Mouse (Mus musculus): ENCODE data around the gene Macrod1. TPM values are rescaled to one million over a fixed set of nuclear protein-coding genes. Genes with fewer than 3 reads are reported as not detected.
"Not testable (repeated sequence)": the region's sequence is repeated elsewhere in the genome, so short reads cannot be mapped to it uniquely, and the experiment has no call there.

Macrod1 gene
- polyA plus RNA-seq, 1 experiment from 2014 or later = 4.4 TPM

GRCm38 (mm10) chr19:7073997-7074781 is 17.6 kb downstream of the Macrod1 start:
- peaks cover 93% of the 10 kb centered on the region for H3K27me3 ChIP-seq (ENCODE audit: low read depth, poor library complexity, severe bottlenecking)
- H3K4me3 ChIP-seq = no peak overlapping the region
- 43% methylated on average over 12 of the region's 12 CpGs for WGBS
- H3K9me3 ChIP-seq (replicated peaks) = no peaks in the 10 kb centered on the region
- no peak overlapping the region for H3K27ac ChIP-seq
- H3K36me3 ChIP-seq = no peaks in the 10 kb centered on the region
- H3K4me1 ChIP-seq = peaks cover 54% of the 10 kb centered on the region
- DNase-seq (ENCODE audit: low spot score) = no peak

GRCm38 (mm10) chr19:7075336-7075735 is 18.7 kb downstream of the Macrod1 start:
- H3K4me1 ChIP-seq = peaks cover 53% of the 10 kb centered on the region
- not testable (repeated sequence) for DNase-seq (ENCODE audit: low spot score); H3K4me3 ChIP-seq; H3K27ac ChIP-seq; H3K36me3 ChIP-seq; H3K9me3 ChIP-seq (replicated peaks)
- H3K27me3 ChIP-seq (ENCODE audit: low read depth, poor library complexity, severe bottlenecking) = peaks cover 94% of the 10 kb centered on the region
- 82% methylated on average over 11 of the region's 11 CpGs for WGBS

DNA sequence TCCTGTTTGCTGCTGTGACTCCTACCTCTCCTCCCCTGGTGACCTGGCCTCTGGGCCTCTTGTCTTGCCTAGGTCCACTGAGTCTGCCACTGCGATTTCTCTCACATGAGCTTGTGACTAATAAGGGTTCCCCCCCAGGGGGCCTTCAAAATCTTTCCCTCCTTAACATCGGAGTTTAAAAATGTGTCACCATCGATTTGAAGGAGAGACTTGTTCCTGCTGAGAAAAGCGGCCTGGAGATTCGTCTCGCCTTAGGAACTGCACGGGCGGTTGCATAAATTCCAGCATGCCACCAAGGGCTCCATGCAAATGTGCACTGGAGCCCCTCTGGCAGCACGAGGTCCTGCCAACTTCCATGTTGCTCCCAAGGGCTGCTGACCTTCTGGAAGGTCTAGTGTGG is 21.1 kb downstream of the Macrod1 start:
- DNase-seq (ENCODE audit: low spot score) = no peak
- H3K9me3 ChIP-seq (replicated peaks) = no peaks in the 10 kb centered on the region
- H3K4me3 ChIP-seq = no peak overlapping the region
- H3K36me3 ChIP-seq = no peaks in the 10 kb centered on the region
- WGBS = 74% methylated on average over 9 of the region's 9 CpGs
- H3K27me3 ChIP-seq (ENCODE audit: low read depth, poor library complexity, severe bottlenecking) = peaks cover 89% of the 10 kb centered on the region
- H3K4me1 ChIP-seq = peaks cover 39% of the 10 kb centered on the region
- H3K27ac ChIP-seq = no peak overlapping the region

- DNase-seq (ENCODE audit: low spot score) = no peak
- H3K27ac ChIP-seq = no peak overlapping the region
- peaks cover 37% of the 10 kb centered on the region for H3K4me1 ChIP-seq
- H3K4me3 ChIP-seq = no peak overlapping the region
- no peaks in the 10 kb centered on the region for H3K9me3 ChIP-seq (replicated peaks)
- H3K27me3 ChIP-seq (ENCODE audit: low read depth, poor library complexity, severe bottlenecking) = peaks cover 89% of the 10 kb centered on the region
- no peaks in the 10 kb centered on the region for H3K36me3 ChIP-seq
- WGBS = 85% methylated on average over 7 of the region's 7 CpGs
Observed at GRCm38 (mm10) chr19:7078271-7078670, 21.7 kb downstream of the Macrod1 start.

GRCm38 (mm10) chr19:7081516-7082266 is 25.1 kb downstream of the Macrod1 start:
- H3K36me3 ChIP-seq = no peaks in the 10 kb centered on the region
- DNase-seq (ENCODE audit: low spot score) = no peak
- H3K9me3 ChIP-seq (replicated peaks) = no peaks in the 10 kb centered on the region
- WGBS = 55% methylated on average over 7 of the region's 7 CpGs
- no peak overlapping the region for H3K4me3 ChIP-seq
- peaks cover 92% of the 10 kb centered on the region for H3K27me3 ChIP-seq (ENCODE audit: low read depth, poor library complexity, severe bottlenecking)
- peaks cover 45% of the 10 kb centered on the region for H3K4me1 ChIP-seq
- no peak overlapping the region for H3K27ac ChIP-seq

DNA sequence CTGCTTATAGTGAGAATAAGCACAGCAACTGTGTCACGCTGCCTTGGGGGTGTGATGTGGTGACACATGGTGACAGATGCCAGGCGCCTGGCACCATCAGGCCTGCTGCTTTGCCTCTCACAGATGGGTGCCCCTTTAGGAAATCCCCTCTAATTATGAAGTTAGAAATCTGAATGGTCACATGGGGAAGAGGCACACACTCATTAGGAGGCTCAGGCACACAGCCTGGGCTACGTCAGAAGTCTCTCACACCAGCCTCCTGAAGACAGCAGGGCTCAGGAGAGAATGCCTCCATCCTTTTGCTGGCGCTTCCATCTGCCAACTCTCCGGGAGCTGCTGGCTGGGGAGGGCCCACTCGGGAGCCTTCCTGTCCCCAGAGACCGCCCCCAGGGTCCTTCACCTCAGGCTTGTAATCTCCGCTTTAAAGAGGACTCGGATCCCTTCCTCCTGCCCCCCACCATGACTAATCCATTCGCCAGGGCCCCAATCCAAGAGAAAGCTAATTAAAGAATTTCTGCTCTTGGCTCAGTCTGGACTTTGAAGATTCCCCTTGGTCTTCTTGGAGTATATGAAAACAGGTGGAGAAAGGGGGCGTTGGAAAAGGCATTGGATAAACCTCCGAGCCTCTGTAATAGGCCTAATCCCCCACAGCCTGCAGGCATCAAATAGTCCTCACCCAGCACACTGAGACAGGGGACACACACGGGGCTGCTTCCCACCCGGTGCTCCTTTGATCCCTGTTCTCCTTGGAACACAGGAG is 26.6 kb downstream of the Macrod1 start:
- no peak for DNase-seq (ENCODE audit: low spot score)
- peaks cover 49% of the 10 kb centered on the region for H3K4me1 ChIP-seq
- no peak overlapping the region for H3K4me3 ChIP-seq
- peaks cover 92% of the 10 kb centered on the region for H3K27me3 ChIP-seq (ENCODE audit: low read depth, poor library complexity, severe bottlenecking)
- H3K9me3 ChIP-seq (replicated peaks) = no peaks in the 10 kb centered on the region
- H3K27ac ChIP-seq = no peak overlapping the region
- no peaks in the 10 kb centered on the region for H3K36me3 ChIP-seq
- 33% methylated on average over 14 of the region's 14 CpGs for WGBS

DNA sequence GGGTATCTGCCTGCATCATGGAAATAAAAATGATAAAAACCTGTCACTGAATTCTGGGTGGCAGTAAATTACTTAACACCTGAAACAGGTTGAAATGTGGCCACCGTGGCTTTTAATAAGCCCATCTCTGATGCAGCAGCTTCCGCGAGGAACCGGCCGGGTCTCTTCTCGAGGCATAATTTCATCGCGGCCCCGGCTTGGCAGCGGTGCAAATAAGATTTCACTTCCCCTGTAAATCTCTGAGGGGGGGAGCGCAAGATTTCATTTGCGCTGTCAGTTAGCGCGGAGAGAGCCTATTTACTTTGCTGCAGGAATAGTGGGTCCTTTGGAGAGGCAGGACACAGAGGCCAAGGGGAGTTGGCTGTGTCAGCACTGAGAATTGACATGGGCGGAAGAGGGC is 28.1 kb downstream of the Macrod1 start:
- Histone ChIP-seq H3K27me3 (ENCODE audit: low read depth, poor library complexity, severe bottlenecking) (peaks cover 92% of the 10 kb centered on the region), H3K9me3 (replicated peaks) (no peaks in the 10 kb centered on the region), H3K36me3 (no peaks in the 10 kb centered on the region), H3K4me3 (no peak overlapping the region), H3K4me1 (peaks cover 49% of the 10 kb centered on the region), H3K27ac (no peak overlapping the region)
- DNase-seq (ENCODE audit: low spot score) = no peak
- WGBS = 89% methylated on average over 15 of the region's 15 CpGs

GRCm38 (mm10) chr19:7088558-7088957 is 31.9 kb downstream of the Macrod1 start:
- 22% methylated on average over 9 of the region's 9 CpGs for WGBS
- H3K4me1 ChIP-seq = peaks cover 56% of the 10 kb centered on the region
- no peaks in the 10 kb centered on the region for H3K9me3 ChIP-seq (replicated peaks)
- H3K27ac ChIP-seq = 0 out of 2 replicates have a peak overlapping the region, but pooled peaks have one; percentile 10
- peaks cover 97% of the 10 kb centered on the region for H3K27me3 ChIP-seq (ENCODE audit: low read depth, poor library complexity, severe bottlenecking)
- DNase-seq (ENCODE audit: low spot score) = no peak
- no peak overlapping the region for H3K4me3 ChIP-seq
- no peaks in the 10 kb centered on the region for H3K36me3 ChIP-seq

GRCm38 (mm10) chr19:7089050-7089449 is 32.4 kb downstream of the Macrod1 start:
- Histone ChIP-seq H3K27ac (no peak overlapping the region), H3K9me3 (replicated peaks) (no peaks in the 10 kb centered on the region), H3K4me3 (no peak overlapping the region), H3K4me1 (peaks cover 52% of the 10 kb centered on the region), H3K36me3 (no peaks in the 10 kb centered on the region), H3K27me3 (ENCODE audit: low read depth, poor library complexity, severe bottlenecking) (peaks cover 97% of the 10 kb centered on the region)
- no peak for DNase-seq (ENCODE audit: low spot score)
- 72% methylated on average over 5 of the region's 5 CpGs for WGBS

DNA sequence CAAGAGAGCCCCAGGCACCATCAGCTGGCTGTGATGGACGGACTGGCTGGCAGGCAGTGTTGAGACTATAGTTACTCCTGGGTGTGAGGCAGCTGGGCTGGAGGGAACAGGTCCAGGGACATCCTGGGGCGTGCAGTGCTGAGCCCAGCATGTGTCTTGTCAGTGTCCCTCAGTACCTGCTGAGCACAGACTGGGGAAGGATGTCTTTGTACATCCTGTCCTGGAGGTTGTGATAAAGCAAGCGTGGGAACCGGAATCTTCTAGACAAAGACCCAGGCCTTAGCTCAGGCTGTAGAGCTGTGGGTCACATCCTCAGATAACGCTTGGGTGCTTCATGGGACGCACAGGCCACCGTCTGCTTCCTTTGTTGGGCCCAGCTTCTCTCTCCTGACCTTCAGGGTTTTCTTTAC is 33.2 kb downstream of the Macrod1 start:
- Histone ChIP-seq H3K4me3 (no peak overlapping the region), H3K4me1 (peaks cover 52% of the 10 kb centered on the region), H3K9me3 (replicated peaks) (no peaks in the 10 kb centered on the region), H3K27me3 (ENCODE audit: low read depth, poor library complexity, severe bottlenecking) (peaks cover 97% of the 10 kb centered on the region), H3K27ac (0 out of 2 replicates have a peak overlapping the region, but pooled peaks have one; percentile 48), H3K36me3 (no peaks in the 10 kb centered on the region)
- WGBS = 51% methylated on average over 7 of the region's 7 CpGs
- no peak for DNase-seq (ENCODE audit: low spot score)

- H3K27ac ChIP-seq = peak overlapping the region; percentile 58; the same call in 1 of the 2 replicates
- no peak overlapping the region for H3K4me3 ChIP-seq
- 37% methylated on average over 10 of the region's 10 CpGs for WGBS
- no peak for DNase-seq (ENCODE audit: low spot score)
- peaks cover 97% of the 10 kb centered on the region for H3K27me3 ChIP-seq (ENCODE audit: low read depth, poor library complexity, severe bottlenecking)
- no peaks in the 10 kb centered on the region for H3K36me3 ChIP-seq
- peaks cover 50% of the 10 kb centered on the region for H3K4me1 ChIP-seq
- no peaks in the 10 kb centered on the region for H3K9me3 ChIP-seq (replicated peaks)
Observed at GRCm38 (mm10) chr19:7090369-7091064, 33.9 kb downstream of the Macrod1 start.

- Histone ChIP-seq H3K4me1 (peaks cover 57% of the 10 kb centered on the region), H3K4me3 (no peak overlapping the region), H3K27me3 (ENCODE audit: low read depth, poor library complexity, severe bottlenecking) (peaks cover 97% of the 10 kb centered on the region), H3K36me3 (no peaks in the 10 kb centered on the region), H3K9me3 (replicated peaks) (no peaks in the 10 kb centered on the region), H3K27ac (peak overlapping the region; percentile 58; the same call in 1 of the 2 replicates)
- no peak for DNase-seq (ENCODE audit: low spot score)
- 67% methylated on average over 10 of the region's 10 CpGs for WGBS
Observed at GRCm38 (mm10) chr19:7091448-7092050, 34.9 kb downstream of the Macrod1 start.
